Mouse (Mus musculus): ENCODE data around the gene Efcab2.
"Not testable (repeated sequence)": the region's sequence is repeated elsewhere in the genome, so short reads cannot be mapped to it uniquely, and the experiment has no call there.

Efcab2 gene

DNA sequence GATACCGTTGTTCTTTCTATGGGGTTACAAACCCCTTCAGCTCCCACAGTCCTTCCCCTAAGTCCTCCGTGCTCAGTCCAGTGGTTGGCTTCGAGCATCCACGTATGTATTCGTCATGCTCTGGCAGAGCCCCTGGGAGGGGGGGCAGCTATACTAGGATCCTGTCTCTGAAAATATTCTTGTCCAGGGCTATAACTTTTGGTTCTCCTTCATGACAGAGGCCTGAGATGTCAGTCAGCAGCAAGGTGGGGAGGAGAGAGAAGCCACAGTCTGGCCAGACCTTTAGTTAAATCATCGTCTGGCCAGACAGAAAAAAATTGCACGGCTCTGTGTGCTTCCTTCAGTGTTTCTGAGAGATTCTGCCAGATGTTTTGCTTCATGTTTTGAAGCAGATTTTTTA lies 5.2 kb upstream of the Efcab2 start:
- no peak for ATAC-seq (ENCODE audit: insufficient number of reproducible peaks, low FRiP score, low TSS enrichment)

DNA sequence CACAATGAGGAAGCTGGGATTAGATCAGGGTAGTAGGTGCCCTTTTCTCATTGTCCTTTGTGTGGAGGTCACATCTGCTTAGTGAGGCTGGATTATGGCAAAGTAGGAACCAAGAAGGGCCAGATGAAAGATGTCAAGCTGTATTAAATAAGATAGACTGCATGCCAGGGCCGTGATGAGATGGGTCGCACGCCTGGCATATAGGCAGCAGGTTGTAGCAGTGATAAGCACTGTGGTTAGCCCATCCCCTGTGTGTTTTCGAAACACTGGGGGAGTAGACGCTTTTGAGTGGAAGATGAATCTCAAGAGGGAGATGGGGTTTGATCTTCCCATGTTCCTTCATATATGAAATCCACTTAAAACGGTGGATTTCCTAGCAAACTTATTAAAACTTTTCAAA lies 3.9 kb upstream of the Efcab2 start:
- no peak for ATAC-seq (ENCODE audit: insufficient number of reproducible peaks, low FRiP score, low TSS enrichment)

DNA sequence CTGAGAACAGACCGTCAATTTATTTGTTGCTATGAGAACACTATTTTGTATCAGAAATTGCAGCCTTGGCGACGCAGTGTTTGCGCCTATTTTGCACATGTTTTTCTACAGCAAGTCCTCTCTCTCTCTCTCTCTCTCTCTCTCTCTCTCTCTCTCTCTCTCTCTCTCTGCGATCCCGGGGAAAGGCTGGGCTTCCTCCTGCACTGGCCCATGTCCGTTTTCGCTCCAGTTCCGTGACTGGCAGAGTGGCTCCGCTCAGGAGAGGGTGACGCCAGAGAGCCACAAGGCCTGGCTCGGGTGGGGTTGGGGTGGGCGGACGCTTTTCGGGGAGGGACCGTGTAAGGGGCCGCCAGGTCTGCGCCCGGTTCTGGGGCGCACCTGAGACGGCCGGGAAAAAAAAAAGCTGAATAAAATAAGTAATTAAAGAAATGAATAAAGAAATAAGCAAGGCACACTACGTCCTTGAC lies 407 bp upstream of the Efcab2 start:
- peak; percentile 92 for ATAC-seq (ENCODE audit: insufficient number of reproducible peaks, low FRiP score, low TSS enrichment)

DNA sequence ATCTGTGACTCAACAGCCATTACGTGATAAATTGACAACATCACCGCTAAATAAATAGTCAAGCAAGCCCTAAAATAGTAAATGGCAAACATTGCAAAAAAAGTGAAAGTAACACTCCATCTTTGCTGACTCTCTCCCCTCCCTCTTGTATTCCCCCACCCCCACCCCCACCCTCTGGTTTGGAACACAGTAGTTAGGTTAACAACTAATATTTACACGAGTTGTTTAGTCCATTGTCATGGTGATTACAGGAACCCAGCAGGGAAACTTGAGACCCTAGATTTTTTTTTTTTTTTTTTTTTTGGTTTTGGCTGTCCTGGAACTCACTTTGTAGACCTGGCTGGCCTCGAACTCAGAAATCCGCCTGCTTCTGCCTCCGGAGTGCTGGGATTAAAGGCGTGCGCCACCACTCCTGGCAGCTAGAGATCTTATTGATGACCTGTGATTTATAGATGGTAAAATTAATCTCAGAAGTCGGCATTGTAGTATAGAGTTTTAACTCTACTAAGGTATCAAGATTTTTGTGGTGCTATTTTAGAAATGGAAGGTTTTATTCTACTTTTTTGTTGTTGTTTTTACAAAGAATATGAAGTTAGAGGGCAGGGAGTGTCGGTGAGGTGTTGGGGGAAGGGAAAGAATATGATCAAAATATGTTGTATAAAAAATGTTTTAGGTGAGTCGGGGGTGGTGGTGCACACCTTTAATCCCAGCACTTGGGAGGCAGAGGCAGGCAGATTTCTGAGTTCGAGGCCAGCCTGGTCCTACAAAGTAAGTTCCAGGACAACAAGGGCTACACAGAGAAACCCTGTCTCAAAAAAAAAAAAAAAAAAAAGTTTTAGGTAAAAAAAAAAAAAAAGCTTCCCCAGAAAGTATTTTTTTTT lies 1.1 kb downstream of the Efcab2 start:
- no peak for ATAC-seq (ENCODE audit: insufficient number of reproducible peaks, low FRiP score, low TSS enrichment)

DNA sequence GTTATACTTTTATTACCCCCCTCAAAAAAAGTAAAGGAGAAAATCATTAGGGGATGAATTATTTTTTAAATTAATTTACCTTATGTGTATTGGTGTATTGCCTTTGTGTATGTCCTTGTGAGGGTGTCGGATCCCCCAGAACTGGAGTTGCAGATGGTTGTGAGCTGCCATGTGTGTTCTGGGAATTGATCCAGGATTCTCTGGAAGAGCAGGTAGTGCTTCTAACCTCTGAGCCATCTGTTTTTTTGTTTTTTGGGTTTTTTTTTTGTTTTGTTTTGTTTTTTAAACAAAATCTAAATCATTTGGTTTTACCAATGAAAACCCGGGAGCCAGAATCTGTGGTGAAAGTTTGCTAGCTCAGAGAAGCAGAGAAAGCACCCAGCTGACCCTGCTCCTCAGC lies 1.8 kb downstream of the Efcab2 start:
- no peak for ATAC-seq (ENCODE audit: insufficient number of reproducible peaks, low FRiP score, low TSS enrichment)

DNA sequence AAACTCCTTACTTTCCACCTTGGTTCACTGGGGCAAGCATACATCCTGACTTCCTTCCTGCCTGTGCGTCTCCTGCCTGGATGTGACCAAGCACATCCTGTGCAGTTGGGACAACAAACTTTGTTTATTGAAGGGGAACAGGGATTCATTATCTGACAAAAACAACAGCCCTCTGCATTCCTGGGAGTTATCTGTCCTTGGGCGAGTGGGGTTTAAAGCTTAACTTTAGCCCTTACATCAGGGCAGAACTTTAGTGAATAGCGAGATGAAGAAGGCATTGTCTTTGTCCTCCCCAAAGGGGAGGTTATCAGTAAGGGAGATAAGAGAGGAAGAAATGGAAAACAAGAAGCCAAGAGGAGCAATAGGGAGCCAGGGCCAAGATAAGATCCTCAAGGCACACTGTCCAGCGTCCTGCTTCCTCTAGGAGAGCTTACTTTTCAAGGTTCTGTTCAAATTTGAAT lies 3.0 kb downstream of the Efcab2 start:
- no peak for ATAC-seq (ENCODE audit: insufficient number of reproducible peaks, low FRiP score, low TSS enrichment)

DNA sequence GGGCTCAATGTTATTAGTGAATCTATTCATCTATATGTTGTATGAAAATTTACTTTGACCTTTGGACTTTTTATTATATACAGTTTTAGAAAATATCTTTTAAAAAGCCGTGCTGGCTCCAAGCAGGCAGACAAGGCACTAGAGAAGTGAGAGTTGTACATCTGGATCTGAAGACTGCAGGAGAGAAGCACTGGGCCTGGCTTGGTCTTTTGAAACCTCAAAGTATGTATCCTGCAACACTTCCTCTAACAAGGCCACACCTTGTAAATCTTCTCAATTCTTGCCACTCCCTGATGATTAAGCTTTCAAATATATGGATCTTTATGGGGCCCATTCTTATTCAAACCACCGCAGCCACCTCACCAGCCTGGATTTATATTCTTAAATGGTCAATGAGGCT lies 7.5 kb downstream of the Efcab2 start:
- not testable (repeated sequence) for ATAC-seq (ENCODE audit: insufficient number of reproducible peaks, low FRiP score, low TSS enrichment)

DNA sequence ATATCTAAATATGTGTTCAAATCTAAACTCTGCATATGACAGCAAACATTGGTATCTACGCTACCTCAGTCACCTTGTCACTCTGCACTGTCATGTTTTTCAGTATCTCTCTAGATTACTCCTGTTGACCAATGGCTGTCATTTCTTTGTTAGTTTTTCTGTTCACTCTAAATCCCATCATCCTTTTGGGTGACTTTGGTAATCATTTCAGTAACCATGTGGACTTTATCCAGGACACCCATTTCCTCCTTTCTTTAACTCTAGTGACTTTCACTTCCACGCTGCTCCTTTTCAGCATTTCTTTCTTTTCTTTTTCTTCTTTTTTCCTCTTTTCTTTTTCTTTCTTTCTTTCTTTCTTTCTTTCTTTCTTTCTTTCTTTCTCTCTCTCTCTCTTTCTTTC lies 13.7 kb downstream of the Efcab2 start:
- no peak for ATAC-seq (ENCODE audit: insufficient number of reproducible peaks, low FRiP score, low TSS enrichment)

DNA sequence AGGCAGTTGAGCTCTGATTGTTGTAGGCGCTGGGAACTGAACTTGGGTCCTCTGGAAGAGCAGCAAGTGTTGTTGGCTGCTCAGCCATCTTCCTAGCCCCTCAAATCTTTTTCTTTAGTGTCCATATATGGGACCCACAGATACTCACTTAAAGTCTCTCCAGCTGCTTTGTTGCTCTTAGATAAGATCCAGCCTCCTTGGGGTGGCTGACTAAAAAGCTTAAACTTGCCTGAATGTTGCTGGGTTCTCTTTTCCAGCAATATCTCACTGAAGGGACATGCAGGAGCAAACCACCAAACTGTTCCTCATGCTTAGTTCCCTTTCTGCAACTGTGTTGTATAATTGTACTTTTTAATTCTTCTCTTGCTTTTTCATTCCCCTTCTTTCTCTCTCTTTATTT lies 17.8 kb downstream of the Efcab2 start:
- no peak for ATAC-seq (ENCODE audit: insufficient number of reproducible peaks, low FRiP score, low TSS enrichment)

DNA sequence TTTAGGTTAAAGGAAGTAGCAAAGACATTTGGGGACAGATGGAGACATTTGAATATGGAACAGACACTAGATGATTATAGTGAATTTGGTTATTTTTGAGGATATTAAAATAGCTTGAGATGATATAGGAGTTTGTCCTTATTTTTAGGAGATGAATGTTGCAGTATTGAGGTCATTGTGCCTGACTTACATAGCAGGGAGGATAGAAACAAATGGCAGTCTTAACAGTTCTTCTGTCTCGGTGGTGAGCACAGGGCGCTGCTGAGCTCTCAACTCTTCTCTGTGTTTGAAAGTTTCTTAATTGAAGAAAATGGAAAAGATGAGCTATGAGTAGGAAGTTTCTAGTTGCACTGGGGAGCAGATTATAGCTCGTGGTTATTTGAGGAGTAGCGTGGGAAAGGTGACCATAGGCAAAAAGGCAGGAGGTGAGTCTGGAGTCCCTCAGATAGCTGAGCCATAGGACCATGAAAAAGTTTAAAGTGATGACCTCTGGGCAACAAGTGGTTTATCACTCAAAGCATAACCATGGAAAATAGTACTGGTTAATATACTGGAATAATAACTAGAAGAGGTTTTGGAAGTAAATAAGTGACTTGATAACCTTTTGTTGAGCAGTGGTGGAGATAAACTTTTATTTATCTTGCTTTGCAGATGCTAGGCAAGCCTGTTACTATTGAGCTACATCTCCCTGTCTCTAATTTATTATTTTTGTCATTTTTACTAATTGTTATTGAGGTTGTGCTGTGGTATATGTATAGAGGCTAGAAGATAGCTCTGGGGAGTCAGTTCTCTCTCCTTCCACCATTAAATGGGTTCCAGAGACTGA lies 25.9 kb downstream of the Efcab2 start:
- ATAC-seq (ENCODE audit: insufficient number of reproducible peaks, low FRiP score, low TSS enrichment), result no peak

DNA sequence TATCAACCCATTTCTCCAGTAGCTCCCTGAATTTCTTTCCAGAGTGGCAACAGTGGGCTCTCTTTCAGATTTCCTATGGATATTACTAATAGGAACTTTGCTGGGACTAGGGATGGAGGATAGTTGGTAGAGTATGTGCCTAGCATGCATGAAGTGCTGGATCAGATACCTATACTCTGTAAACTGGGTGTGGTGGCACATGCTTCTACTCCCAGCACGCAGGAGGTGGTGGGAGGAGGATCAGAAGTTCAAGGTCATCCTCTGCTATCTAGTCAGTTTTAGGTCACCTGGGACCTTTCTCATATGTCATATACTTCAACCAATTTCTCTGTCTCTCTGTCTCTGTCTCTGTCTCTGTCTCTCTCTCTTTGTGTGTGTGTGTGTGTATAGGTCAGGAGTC lies 27.7 kb downstream of the Efcab2 start:
- no peak for ATAC-seq (ENCODE audit: insufficient number of reproducible peaks, low FRiP score, low TSS enrichment)

DNA sequence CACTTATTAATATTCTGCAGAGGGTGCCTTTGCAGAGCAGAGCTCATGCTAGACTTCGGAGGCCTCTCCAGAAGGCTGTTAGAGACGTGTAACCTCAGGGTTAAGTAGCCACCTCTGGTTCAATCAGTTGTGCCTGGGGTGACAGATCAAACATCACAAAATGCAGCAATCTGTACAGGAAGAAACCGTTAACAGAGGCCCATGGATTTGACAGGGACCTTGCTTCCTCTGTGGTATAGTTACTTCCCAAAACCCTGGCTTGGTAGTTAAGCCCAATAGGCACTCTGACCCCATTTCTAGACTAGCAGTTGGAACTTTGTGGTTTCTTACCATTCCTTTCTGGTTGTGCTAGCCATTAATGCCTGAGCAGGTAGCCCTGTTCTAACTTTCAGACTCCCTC lies 38.5 kb downstream of the Efcab2 start:
- ATAC-seq (ENCODE audit: insufficient number of reproducible peaks, low FRiP score, low TSS enrichment), result no peak

DNA sequence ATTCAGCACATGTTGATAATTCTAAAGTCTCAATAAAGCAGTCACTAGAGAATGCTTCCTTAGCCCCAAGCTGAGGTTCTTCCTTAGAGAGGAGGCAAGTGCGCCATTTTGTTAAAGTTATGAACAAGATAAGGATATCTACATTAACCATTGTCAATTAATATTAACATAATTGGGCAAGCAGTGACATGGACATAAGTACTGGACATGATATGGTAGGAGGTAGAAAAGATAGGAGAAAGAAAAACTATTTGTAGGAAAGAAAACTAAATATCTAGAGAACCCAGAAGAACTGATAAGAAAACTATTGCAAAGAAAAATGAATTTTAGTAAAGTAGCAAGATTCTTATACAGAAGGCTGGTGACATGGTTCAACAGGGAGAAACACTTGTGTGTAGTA lies 41.2 kb downstream of the Efcab2 start:
- no peak for ATAC-seq (ENCODE audit: insufficient number of reproducible peaks, low FRiP score, low TSS enrichment)

DNA sequence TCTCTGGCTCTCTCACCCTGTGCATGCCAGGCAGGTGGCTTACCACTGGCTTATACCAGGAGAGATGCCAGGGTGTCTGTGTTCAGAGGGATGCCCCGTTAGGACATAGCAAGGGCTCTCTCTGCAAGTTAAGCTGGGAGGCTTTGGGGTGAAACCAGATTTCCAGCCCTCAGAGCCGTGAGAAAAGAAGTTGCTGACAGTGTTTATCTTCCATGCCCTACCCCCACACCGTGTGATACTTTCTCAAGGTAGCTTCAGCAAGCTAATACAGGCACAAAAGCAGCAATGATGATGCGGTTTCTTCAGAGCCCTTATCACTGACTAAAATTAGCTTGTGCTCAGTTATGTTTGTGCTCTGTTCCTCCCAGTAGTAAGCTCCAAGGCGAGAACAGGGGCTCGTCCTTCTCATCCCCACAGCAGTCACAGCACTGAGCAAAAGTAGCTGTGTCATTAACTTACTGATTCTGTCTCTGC lies 42.4 kb downstream of the Efcab2 start:
- ATAC-seq (ENCODE audit: insufficient number of reproducible peaks, low FRiP score, low TSS enrichment), result peak; percentile 62

DNA sequence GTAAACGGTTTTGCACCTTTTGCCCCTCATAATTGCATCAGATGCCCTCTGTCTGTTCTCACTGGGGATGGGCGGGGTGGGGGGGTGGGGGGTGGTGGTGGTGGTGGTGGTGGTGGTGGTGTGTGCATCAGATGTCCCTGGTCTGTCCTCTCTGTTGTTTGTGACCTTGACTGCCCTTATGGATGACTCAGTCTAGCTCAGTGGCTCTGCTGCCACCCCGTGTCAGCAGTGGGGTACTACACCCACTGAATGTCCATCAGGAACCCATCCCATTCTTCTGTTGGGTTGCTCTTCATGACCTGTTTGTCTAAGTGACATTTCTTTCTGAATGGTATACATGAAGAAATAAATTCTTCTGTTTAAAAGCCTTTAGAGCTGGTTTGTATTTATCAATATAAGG lies 43.3 kb downstream of the Efcab2 start:
- peak; percentile 57; the same call in 1 of the 2 replicates for ATAC-seq (ENCODE audit: insufficient number of reproducible peaks, low FRiP score, low TSS enrichment)

DNA sequence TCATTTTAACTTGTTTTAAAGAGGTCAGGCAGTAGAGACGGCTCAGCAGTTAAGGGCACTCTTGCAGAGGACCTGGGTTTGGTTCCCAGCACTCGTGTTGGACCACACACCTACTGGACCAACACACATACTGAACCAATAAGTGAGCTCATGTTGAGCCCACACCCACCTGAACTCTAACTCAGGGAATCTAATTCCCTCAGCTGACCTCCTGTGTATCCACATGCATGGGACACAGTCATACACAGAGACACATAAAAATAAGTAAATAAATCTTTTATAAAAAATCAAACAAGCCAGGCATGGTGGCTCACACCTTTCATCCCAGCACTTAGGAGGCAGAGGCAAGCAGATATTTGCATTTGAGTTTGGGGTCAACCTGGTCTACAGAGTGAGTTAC lies 44.0 kb downstream of the Efcab2 start:
- ATAC-seq (ENCODE audit: insufficient number of reproducible peaks, low FRiP score, low TSS enrichment), result no peak

DNA sequence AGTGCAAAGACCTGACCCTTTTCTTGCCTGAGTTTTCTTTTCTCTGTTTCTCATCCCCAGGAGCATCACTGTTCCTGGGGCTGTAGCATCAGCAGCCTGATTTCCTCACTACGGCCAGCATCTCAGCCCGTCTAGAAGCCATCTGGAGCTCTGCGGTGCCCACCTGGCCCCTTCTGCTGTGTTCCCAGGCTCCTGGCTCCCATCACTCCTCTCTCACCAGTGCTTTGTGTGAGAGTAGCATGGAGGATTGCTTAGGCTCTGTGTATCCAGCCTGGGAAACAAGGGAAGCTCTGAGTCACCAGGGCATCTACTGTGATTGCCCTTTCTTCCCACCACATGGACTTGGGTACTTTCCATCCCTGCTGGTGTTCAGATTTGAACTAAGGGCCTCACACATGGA lies 48.2 kb downstream of the Efcab2 start:
- peak; percentile 98 for ATAC-seq (ENCODE audit: insufficient number of reproducible peaks, low FRiP score, low TSS enrichment)

DNA sequence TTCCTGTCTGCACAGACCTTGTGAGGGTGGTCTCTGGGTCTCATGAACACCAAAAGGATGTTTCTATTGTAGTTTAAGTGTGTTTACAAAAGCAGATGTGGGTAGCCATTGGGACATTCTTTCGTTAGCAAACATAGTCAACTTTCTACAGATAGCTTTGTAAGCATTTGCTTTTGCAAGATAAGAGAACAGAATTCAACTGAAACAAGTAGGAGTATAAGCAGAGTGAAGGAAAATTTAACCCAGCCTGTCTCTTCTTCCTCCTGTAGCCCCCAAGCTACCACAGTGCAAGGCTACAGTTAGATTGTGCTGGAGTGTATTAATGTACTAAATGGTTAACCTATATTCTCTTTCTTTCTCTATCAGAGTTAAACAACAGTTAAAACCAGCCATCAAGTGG lies 49.2 kb downstream of the Efcab2 start:
- no peak for ATAC-seq (ENCODE audit: insufficient number of reproducible peaks, low FRiP score, low TSS enrichment)

DNA sequence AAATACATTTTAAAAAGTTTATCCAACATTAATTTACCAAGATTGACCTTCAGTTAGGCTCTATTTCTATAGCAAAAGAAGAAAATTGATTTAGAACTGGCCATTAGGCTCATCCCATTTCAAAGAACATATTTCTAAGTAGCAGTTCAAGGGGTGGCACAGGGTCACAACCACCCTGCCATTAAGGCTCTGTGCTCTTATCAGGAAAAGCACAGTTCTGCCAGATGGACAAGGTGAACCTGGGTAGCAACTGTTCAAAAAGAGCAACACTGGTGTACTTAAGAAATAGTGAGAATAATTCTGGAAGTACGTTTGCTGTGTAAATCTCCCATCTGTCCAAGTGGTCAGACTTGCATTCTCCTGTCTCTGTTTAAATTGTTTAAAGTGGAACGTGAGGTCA lies 52.1 kb downstream of the Efcab2 start:
- no peak for ATAC-seq (ENCODE audit: insufficient number of reproducible peaks, low FRiP score, low TSS enrichment)

DNA sequence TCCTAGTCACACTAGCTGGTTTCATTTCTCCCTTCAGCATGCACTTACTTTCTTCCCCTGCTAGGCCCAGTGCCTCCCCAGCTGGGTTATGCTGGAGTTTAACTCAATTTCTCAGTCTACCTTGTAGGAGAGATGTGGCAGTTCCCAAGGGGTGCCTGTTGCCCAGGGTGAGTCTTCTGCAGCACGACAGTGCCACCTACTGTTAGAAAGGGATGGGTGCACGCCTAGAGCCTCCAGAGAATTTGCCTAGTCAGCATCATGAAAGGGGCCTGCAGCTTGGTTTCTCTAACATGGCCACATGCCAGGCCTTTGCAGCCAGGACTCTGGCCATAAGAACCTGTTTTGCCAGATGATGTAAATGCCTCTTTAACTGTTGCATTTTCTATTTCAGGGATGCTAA lies 57.8 kb downstream of the Efcab2 start:
- peak; percentile 93 for ATAC-seq (ENCODE audit: insufficient number of reproducible peaks, low FRiP score, low TSS enrichment)

DNA sequence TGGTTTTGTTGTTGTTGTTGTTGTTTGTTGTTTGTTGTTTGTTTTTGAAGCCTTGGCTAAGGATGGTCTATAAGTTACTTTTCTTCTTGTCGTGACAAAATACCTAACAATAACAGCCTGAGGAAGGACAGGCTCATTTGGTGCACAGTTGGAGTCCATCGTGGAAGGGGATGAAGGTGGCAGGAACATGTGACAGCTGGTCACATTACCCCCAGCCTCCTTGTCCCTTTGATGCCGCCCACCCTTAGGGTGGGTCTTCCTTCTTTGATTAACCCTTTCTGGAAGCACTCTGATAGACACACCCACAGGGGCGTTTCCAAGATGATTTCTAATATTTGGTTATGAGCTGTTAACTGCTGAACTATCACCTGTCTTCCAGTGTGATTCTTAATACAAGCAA lies 58.3 kb downstream of the Efcab2 start:
- ATAC-seq (ENCODE audit: insufficient number of reproducible peaks, low FRiP score, low TSS enrichment), result no peak
